Mouse (Mus musculus) hindbrain, embryonic 16.5 days (tissue): ENCODE data around the gene Ceacam15. TPM values are rescaled to one million over a fixed set of nuclear protein-coding genes. Genes with fewer than 3 reads are reported as not detected.
"Not testable (repeated sequence)": the region's sequence is repeated elsewhere in the genome, so short reads cannot be mapped to it uniquely, and the experiment has no call there.

Experiments used
- ATAC-seq: fragments of 200-750 bp; cut with Nextera tagmentation; 2 replicates; pipeline ENCODE4 v1.8.0; 2017; ENCODE audit warnings: moderate TSS enrichment, moderate library complexity
- H3K27ac ChIP-seq: fragments of 300-500 bp; sonication (generic); 2 replicates; pipeline ENCODE4 v1.5.1; 2014; ENCODE audit warnings: low read depth, mild to moderate bottlenecking, control low read depth, low read length, moderate library complexity
- H3K27me3 ChIP-seq: fragments of 300-500 bp; sonication (generic); replicated peaks from 2 replicates; pipeline ENCODE4 v1.6.1; 2014; ENCODE audit warnings: low read length; ENCODE audit not compliant: control insufficient read depth, insufficient read depth
- H3K36me3 ChIP-seq: fragments of 300-500 bp; sonication (generic); 2 replicates; pipeline ENCODE4 v1.6.1; 2014; ENCODE audit warnings: mild to moderate bottlenecking, low read length, moderate library complexity, mixed read lengths; ENCODE audit not compliant: control insufficient read depth, insufficient read depth
- H3K4me1 ChIP-seq: fragments of 300-500 bp; sonication (generic); 2 replicates; pipeline ENCODE4 v1.6.1; 2014; ENCODE audit warnings: low read depth, low read length; ENCODE audit not compliant: control insufficient read depth, insufficient read depth
- H3K4me2 ChIP-seq: fragments of 300-500 bp; sonication (generic); 2 replicates; pipeline ENCODE4 v1.6.1; 2014; ENCODE audit warnings: mild to moderate bottlenecking, low read length, control low read depth, moderate library complexity
- H3K4me3 ChIP-seq: fragments of 300-500 bp; sonication (generic); 2 replicates; pipeline ENCODE4 v1.5.1; 2014; ENCODE audit warnings: mild to moderate bottlenecking, low read length, control low read depth, moderate library complexity
- H3K9ac ChIP-seq: fragments of 300-500 bp; sonication (generic); 2 replicates; pipeline ENCODE4 v1.6.1; 2014; ENCODE audit warnings: low read depth, mild to moderate bottlenecking, control low read depth, low read length, moderate library complexity
- H3K9me3 ChIP-seq: fragments of 300-500 bp; sonication (generic); 2 replicates; pipeline ENCODE4 v1.6.1; 2014; ENCODE audit warnings: mild to moderate bottlenecking, low read length, moderate library complexity; ENCODE audit not compliant: control insufficient read depth
- WGBS: fragments of 180-500 bp; shearing (Covaris S2); extraction: QIAGEN DNeasy Blood & Tissue Kit; methylation state at CpG from one replicate; pipeline ENCODE4 v1.1.7; 2014; 5-methylcytosine and 5-hydroxymethylcytosine counted together
- polyA plus RNA-seq: library from polyadenylated mRNA; unstranded; fragments of >200 nt; fragmentation: Nextera tagmentation; extraction: Ambion mirVana; gene quantifications from 2 replicates; pipeline ENCODE4 v1.2.1, GENCODE M21; 2015

The Ceacam15 gene
- polyA plus RNA-seq, result not detected in 2 replicates

DNA sequence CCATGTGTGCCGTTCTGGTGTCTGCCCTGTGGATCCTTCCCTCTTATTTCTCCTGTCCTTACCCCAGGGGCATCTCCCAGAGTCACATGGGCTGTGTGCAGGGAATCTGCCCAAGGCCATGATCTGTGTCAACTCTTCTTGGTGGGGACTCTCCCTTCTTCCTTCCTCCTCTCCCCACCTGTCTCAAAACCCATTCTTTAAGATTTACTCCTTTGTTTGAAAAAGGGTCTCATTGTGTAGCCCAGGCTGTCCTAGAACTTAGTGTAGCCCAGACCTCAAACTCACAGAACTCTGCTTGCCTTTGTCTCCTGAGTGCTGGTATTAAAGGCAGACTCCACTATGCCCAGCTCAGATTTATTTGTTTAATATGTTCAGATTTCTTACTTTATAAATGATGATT, at the start of gene Ceacam15:
Ceacam15 (minus strand) TSS at position 101 of the 400 bp plus-strand sequence.
- Histone ChIP-seq H3K4me3 (no peak within 1 kb of the TSS), H3K4me1 (no peaks in the 10 kb centered on the region), H3K36me3 (no peaks in the 10 kb centered on the region), H3K9me3 (no peaks in the 10 kb centered on the region), H3K27ac (no peak within 1 kb of the TSS), H3K4me2 (no peak within 1 kb of the TSS), H3K27me3 (no peaks in the 10 kb centered on the region), H3K9ac (no peak within 1 kb of the TSS)
- ATAC-seq, result no peak
- WGBS, result 59% methylated on average over 1 of the region's 1 CpGs

DNA sequence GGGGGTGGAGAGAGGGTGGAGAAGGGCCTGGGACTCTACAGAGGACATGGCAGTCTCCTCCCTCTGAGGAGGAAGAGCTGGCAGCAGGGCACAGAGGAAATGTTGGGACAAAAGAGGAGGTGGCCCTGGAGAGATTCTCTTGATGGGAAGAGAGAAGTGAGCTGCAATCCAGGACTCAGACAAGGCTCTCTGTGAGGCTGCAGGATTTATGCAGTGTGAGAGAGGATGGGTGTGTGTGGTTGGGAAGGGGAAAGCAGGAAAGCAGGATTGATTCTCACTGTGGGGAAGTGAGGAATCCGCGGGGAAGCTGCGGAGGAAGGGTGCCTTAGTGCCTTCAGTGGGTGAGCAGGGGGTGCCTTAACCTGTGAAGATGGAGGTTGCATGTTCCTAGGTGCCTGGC, 47.0 kb upstream of the Ceacam15 start:
- H3K36me3 ChIP-seq, H3K4me1 ChIP-seq, H3K4me2 ChIP-seq, H3K4me3 ChIP-seq, H3K27ac ChIP-seq, ATAC-seq, H3K9me3 ChIP-seq, H3K9ac ChIP-seq, H3K27me3 ChIP-seq: not testable (repeated sequence)
- 73% methylated on average over 2 of the region's 3 CpGs for WGBS

DNA sequence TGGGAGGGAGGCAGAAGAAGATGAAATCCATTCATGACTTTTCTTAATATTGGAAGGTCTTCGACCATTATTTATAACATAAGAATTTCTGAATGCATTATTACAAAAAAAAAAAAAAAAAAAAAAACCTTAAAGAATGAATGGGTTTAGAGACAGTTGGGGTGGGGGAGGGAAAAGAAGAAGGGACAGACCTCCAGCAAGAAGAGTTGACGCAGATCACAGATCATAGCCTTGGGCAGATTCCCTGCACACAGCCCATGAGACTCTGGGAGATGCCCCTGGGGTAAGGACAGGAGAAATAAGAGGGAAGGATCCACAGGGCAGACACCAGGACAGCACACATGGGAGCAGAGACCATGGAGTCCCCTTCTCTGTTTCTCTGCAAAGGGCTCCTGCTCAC, 46.1 kb upstream of the Ceacam15 start, which contains the start of gene Ceacam9:
Ceacam9 (plus strand) TSS at position 301 of the 400 bp plus-strand sequence.
- Histone ChIP-seq H3K9me3 (no peaks in the 10 kb centered on the region), H3K9ac (no peak within 1 kb of the TSS), H3K27me3 (no peaks in the 10 kb centered on the region), H3K4me2 (no peak within 1 kb of the TSS), H3K27ac (no peak within 1 kb of the TSS), H3K4me1 (no peaks in the 10 kb centered on the region), H3K36me3 (no peaks in the 10 kb centered on the region), H3K4me3 (no peak within 1 kb of the TSS)
- ATAC-seq, result no peak
- 78% methylated on average over 2 of the region's 2 CpGs for WGBS

DNA sequence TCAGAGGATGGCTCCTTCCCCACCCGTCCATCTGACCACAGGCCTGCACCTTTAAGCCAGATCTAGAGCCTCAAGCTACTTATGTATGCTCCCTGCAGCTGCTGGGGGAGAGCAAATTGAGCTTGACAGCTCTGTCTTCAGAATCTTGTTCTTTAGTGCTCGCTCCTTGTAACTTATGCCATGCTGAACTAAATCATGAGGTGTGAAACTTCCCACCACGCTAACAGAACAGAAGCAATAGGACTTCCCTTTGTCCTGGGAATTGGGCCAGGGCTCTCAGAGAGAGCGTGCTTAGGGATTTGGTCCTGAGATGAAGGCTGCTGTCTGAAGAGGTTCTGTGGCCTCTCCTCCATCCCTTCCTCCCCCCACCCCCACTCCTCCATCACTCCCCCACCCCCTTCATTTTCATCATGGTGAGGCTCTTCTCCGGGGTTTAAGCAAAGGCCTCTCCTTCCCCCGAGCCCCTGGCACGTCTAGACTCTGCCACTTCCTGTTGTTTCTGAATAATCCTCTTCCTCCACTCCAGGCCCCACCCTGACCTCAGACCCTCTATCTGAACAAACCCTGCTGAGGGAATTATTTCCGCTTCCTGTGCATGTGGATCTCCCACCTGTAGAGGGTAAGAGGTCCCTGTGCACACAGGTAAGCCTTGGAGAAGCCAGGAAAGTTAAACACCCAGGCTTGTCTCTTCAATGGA, 41.1 kb upstream of the Ceacam15 start:
- WGBS, result 44% methylated on average over 8 of the region's 8 CpGs

DNA sequence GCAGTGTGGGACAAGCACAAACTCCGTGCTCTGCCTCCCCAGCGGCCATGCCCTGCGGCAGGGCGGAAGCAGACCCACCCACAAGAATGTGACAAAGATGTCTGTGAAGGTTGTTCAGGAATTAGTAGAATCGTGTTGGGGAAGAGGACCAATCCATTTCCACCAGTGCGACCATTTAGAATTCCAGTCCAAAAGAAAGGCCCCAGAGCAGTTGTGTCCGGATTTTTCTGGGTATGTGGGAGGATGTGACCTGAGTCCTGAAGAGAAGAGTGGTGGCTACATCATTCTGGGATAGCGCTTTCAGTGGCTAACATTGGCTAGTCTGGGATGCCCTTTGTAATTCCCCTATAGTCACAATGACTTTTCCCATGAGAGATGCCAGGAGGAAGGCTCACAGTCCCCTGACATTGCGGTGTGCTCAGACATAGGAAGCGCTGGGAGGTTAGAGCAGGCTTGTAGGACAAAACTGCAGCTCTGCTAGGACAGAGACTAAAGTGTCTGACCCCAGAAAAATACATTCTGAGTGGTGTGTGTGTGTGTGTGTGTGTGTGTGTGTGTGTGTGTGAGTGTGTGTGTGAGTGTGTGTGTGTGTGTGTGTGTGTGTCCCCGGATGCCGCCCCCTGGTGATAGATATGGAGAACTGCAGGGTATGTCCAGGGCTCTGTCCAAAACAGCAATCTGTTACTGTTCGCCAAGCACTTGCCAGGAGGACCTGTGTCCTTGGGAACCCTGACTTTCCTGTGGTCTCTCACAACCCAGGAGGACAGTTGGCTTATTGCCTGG, 37.3 kb upstream of the Ceacam15 start:
- Histone ChIP-seq H3K9ac (no peak overlapping the region), H3K4me3 (no peak overlapping the region), H3K27me3 (no peaks in the 10 kb centered on the region), H3K9me3 (no peaks in the 10 kb centered on the region), H3K27ac (no peak overlapping the region), H3K4me2 (no peak overlapping the region), H3K36me3 (no peaks in the 10 kb centered on the region), H3K4me1 (no peaks in the 10 kb centered on the region)
- 76% methylated on average over 13 of the region's 13 CpGs for WGBS
- no peak for ATAC-seq

More for the DNA sequence above, 41.1 kb upstream of the Ceacam15 start:
- H3K9me3 ChIP-seq, H3K27ac ChIP-seq, H3K4me2 ChIP-seq, H3K36me3 ChIP-seq, H3K9ac ChIP-seq, ATAC-seq, H3K27me3 ChIP-seq, H3K4me3 ChIP-seq, H3K4me1 ChIP-seq: not testable (repeated sequence)

DNA sequence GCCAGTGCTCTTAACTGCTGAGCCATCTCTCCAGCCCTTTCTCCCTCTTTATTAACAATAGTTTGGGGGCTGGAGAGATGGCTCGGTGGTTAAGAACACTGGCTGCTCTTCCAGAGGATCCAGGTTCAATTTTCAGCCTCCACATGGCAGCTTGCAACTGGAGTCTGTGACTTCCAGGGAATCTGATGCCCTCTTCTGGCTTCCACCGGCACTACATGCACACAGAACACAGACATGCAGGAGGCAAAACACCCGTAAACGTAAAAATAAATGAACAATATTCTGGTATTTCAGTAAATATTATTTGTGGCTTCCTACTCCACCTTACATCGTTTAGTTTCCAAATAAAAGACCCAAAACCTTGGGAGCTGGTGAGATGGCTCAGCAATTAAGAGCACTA, 35.1 kb upstream of the Ceacam15 start:
- WGBS, result 83% methylated on average over 5 of the region's 5 CpGs
- no peak for ATAC-seq
- Histone ChIP-seq H3K4me1 (no peaks in the 10 kb centered on the region), H3K9ac (no peak overlapping the region), H3K36me3 (no peaks in the 10 kb centered on the region), H3K4me3 (no peak overlapping the region), H3K4me2 (no peak overlapping the region), H3K27ac (no peak overlapping the region), H3K27me3 (no peaks in the 10 kb centered on the region), H3K9me3 (no peaks in the 10 kb centered on the region)

DNA sequence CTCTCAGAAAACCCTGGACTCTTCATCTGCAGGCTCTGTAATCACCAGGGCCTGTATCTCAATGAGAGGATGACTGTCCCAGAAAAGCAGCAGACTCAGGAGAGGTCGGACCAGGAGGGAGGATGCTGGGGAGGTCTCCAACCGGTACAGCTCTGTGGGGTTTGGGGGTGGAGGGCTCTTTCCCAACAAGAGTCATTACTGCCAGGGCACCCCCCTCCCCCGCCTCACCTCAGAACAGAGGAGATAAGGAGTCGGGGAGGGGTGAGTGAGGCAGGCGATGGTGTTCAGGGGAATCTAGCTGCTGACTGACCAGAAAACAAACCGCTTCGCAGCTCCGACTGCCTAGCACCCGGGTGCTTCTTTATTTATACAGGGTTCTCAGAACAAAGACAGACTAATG, 32.7 kb upstream of the Ceacam15 start:
- Histone ChIP-seq H3K4me1 (no peaks in the 10 kb centered on the region), H3K9ac (no peak overlapping the region), H3K9me3 (no peaks in the 10 kb centered on the region), H3K27me3 (no peaks in the 10 kb centered on the region), H3K36me3 (no peaks in the 10 kb centered on the region), H3K4me2 (no peak overlapping the region), H3K27ac (no peak overlapping the region), H3K4me3 (no peak overlapping the region)
- no peak for ATAC-seq
- WGBS, result 30% methylated on average over 9 of the region's 9 CpGs

DNA sequence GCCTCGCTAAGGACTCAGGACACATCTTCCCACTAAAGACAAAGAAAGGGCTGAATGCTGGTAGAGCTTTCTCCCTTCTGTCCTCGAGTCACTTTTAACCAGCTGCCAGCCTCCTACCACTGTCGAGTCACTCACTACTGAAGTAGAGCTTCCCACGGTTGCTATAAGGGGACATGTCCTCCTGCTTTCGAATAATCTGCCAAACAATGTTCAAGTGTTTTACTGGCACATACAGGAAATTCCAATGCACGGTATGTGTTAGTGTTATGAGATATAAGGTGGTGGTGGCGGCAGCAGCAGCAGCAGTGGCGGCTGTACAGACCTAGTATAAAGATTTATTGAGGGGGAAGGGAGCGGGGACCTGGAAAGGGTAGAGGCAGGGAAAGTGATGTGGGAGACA, 30.9 kb upstream of the Ceacam15 start:
- 64% methylated on average over 9 of the region's 9 CpGs for WGBS

DNA sequence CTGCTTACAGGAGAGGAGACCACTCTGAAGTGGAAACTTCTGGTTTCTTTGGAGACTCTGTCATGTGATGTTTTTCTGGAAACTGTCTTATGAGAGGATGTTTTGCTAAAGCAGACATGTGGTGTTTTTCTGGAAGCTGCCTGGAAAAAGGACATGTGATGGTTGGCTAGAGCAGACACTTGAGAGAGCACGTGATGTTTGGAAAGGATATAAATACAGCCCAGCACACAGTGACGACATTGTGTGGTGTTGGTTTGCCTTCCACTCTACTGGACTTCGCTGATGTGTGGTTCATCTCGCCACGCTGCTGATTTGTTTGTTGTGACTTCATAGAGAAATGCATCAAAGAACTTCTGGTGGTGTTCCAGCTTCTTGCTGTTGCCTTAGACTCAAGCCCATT, 25.1 kb upstream of the Ceacam15 start:
- no peaks in the 10 kb centered on the region for H3K27me3 ChIP-seq
- H3K27ac ChIP-seq, result no peak overlapping the region
- H3K4me1 ChIP-seq, result no peaks in the 10 kb centered on the region
- H3K4me3 ChIP-seq, result no peak overlapping the region
- ATAC-seq, result no peak
- H3K9me3 ChIP-seq, result no peaks in the 10 kb centered on the region
- H3K4me2 ChIP-seq, result no peak overlapping the region
- no peaks in the 10 kb centered on the region for H3K36me3 ChIP-seq
- H3K9ac ChIP-seq, result no peak overlapping the region
- 90% methylated on average over 5 of the region's 5 CpGs for WGBS

More for the DNA sequence above, 30.9 kb upstream of the Ceacam15 start:
- no peak overlapping the region for H3K4me2 ChIP-seq
- no peak overlapping the region for H3K9ac ChIP-seq
- H3K27ac ChIP-seq, result no peak overlapping the region
- H3K9me3 ChIP-seq, result no peaks in the 10 kb centered on the region
- no peaks in the 10 kb centered on the region for H3K27me3 ChIP-seq
- ATAC-seq, result no peak
- H3K36me3 ChIP-seq, result no peaks in the 10 kb centered on the region
- H3K4me1 ChIP-seq, result no peaks in the 10 kb centered on the region
- no peak overlapping the region for H3K4me3 ChIP-seq
